Mouse (Mus musculus) neural tube, embryonic 10.5 days (tissue): Measurements from ENCODE around the gene Mlh1.

ENCODE experiments used
- DNase-seq: peaks from one replicate; pipeline ENCODE4 v3.0.0-alpha.2; 2017; ENCODE audit warnings: low spot score; ENCODE audit errors: extremely low spot score

Mlh1 gene

DNA sequence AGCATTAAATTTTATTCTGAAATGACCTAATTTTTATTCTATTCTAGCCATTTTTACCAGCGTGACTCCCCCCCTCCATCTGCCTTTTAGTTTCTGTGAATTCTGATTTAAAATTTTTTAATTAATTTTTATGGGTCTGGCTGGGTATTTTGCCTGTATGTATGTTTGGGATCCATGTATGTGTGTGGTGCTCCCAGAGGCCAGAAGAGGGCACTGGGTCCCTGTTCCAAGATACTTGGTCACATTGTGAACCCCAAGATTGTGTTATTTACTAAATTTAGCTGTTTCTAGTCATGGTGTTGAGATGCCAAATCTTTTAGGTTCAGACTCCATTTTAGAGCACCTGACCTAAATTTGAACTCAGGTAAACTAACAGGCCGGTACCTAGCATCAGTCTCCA is 14.9 kb upstream of the Mlh1 start:
- no peak for DNase-seq

GRCm38 (mm10) chr9:111285676-111286075 is 14.1 kb upstream of the Mlh1 start:
- peak; percentile 27 for DNase-seq

GRCm38 (mm10) chr9:111285061-111285460 is 13.5 kb upstream of the Mlh1 start:
- no peak for DNase-seq

DNA sequence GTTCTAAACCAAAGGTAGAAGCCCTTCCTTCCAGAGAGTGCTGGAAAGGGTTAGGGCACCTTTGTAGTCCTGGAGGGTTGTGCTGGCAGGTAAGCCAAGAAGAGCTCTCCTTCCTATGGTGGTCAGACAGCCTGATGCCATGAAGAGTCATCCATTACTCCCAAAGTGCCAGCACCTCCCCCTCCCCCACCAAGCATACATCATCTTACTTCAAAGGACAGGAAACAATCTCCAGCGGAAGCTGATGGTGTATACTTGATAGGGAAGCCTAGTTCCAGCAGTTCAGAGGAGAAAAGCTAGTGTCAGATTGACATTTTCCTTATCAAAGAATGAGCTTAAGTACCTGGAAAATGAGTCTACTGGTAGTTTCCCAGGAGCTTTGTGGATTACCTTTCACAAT is 3.6 kb upstream of the Mlh1 start:
- DNase-seq: no peak

DNA sequence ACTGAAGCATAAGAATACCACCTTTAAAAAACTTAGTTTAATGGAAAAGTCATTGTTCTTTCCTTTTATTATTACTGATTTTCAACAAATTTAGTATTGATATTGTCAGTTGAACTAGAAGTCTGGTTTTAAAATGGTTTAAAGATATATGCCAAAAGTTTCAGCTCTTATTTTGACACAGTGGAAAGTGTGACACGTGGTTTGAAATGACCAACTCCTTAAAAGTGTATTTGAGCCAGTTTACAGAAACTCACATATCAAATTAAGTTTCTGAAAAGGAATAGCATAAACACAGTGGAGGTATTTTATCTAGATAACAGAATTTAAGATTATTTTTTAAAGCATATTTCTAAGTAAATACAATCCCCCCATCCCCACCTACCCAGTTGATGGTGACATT is 2.4 kb upstream of the Mlh1 start:
- no peak for DNase-seq

- DNase-seq: no peak
These were observed 1.6 kb upstream of the Mlh1 start for GRCm38 (mm10) chr9:111272996-111273785.

GRCm38 (mm10) chr9:111272356-111272755 is 765 bp upstream of the Mlh1 start:
- no peak for DNase-seq

DNA sequence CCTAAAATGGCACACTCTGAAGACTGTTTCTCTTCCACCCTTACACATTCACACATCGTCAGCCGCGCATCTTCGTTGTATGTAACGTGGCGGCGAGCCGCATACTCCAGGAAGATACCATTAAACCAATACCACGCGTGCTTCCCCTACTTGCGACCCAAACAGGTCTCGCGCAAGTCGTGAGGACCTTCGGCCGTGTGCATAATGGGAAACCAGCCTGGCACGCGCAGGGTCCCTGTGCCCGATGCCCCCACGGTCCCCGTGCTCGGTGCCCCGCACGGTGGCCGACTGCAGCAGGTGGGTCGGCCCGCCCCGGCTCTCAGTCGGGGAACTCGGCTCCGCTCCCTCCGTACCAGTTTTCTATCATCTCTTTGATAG is 546 bp downstream of the Mlh1 start:
- no peak for DNase-seq

- no peak for DNase-seq
These were observed 985 bp downstream of the Mlh1 start for GRCm38 (mm10) chr9:111270606-111271005.

DNA sequence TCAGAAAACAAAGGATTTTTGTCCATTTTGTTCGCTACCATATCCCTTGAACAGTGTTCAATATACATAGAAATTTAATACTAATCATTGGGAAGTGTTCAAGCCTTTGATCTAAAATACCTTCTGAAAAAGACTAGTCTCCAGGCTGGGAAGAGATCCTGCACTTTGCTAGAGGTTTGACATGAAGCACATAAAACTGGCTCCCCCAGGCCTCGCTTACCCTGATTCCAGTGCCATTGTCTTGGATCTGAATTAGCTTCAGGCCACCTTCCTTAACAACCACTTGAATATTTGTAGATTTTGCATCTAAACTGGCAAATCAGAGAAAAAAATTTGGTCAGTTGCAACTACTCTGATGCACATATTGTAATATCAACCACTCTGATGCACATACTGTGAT is 3.6 kb downstream of the Mlh1 start:
- DNase-seq: no peak

DNA sequence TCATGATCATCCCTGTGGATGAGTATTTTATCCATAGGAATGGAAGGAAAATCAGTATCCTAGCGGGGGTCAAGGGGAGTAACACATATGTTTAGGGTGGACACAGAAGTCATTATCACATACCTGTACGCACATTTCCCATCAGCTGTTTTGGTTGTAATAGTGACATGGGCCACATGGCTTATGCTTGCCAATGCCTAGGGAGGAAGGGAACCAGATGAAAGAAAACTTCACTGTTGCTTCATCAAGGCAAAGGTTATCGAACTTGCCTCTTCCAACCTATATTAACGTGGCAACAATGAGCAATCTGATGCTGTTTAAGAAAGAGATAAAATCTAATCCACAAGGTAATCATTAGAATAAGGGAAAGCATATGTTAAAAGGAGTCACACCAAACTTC is 10.2 kb downstream of the Mlh1 start:
- no peak for DNase-seq

DNA sequence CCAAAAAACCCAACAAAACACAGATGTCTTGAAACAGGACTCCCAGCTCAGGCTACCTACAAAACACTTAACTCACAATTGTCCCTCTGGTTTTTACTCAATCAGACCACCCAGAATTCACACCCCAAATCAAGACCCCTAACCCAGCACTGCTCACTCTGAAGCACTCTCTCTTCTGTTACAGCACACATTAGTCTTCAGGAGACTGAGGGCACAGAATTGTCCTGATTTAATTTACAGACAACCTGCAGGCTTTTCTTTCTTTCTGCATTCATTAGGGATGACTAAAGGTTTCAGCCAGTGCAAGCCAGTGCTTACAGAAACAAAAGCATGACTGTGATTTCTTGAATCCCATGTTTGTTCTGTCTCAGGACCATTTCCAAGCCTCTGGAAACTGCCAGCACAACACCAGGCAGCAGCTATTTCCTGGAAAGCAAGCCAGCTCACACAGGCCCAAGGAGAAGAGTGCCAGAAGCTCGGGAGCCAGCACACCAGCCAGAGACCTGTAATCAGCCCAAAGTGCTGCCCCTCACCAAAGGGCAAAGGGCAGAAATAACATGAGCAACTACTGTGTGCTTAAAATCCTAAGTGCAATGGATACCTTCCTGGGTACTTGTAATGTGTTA is 11.1 kb downstream of the Mlh1 start:
- no peak for DNase-seq

GRCm38 (mm10) chr9:111252161-111252869 is 19.3 kb downstream of the Mlh1 start:
- no peak for DNase-seq

- no peak for DNase-seq
These were observed 23.8 kb downstream of the Mlh1 start for GRCm38 (mm10) chr9:111247682-111248246.

- no peak for DNase-seq
These were observed 26.0 kb downstream of the Mlh1 start for GRCm38 (mm10) chr9:111245546-111245945.

DNA sequence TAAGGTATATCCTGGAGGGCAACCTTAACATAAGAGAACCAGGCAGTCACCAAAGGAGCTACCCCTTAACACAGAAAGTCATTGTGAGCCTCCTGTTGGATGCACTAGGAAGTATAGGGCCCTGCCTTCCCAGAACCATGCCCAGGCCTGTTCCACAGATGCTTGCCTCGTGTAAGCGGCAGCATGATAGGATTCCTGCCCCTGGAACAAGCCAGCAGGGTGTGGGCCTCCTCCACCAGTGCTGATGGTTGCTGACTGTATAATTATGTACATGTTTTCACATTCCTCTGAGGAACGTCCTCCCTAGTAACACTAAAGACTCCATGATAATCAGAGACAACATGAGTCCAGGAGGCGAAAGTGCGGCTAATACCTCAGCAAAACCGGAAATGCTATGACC is 28.2 kb downstream of the Mlh1 start:
- DNase-seq: no peak

GRCm38 (mm10) chr9:111239821-111240220 is 31.8 kb downstream of the Mlh1 start:
- no peak for DNase-seq

GRCm38 (mm10) chr9:111237726-111238125 is 33.9 kb downstream of the Mlh1 start:
- DNase-seq: no peak

DNA sequence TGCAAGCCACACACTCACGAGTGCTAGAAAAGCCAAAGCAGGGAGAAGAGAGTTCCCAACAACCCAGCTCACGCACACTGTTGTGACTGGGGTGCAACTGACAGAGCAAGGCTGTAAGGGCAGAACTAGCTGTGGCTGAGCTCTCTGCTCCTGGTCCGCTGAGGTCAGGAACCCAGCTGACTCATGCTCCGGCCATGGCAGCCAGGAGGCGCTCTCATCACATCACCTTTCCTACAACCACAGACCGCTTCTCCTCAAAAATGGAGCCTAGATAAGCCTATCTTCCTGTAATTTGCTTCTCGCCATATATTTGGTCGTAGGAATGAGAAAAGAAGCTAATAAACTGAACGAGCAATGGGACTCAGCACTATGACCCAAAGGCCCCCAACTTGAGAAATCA is 36.9 kb downstream of the Mlh1 start:
- DNase-seq: no peak

GRCm38 (mm10) chr9:111228446-111228845 is 43.1 kb downstream of the Mlh1 start:
- no peak for DNase-seq

DNA sequence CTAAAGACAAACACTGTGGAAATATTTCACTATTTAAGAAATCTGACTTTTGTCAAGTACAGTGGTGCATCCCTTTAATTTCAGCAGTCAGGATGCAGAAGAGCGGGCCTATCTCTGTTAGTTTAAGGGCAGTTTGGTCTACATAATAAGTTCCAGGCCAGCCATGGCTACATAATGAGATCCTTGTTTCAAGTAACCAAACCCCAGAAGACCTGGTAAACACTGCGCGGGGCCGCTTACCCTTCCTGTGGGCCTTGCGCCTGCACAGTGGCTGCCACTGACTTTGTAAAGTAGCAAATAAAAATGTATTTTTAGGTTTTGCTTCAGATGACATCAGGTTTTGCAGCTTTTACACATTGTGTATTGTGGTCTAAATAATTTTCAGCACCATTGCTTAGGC is 48.2 kb downstream of the Mlh1 start:
- no peak for DNase-seq

DNA sequence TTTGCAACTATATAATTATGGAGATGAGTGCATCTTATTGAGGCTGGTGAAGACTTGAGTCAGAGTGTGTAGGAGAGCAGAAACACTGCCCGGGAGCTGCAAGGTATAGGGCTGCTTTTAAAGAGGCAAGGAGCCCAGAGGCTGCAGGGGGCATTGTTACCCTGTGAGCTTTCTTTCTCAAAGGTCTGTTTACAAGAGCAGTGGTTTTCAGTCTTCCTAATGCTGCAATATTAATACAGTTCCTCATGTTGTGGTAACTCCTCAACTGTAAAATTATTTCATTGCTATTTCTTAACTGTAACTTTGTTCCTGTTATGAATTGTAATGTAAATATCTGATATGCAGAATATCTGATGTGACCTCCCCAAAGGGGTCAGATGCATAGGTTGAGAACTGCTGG is 50.0 kb downstream of the Mlh1 start:
- no peak for DNase-seq
